Mouse (Mus musculus) erythroblast, embryonic 14.5 days (primary cell): Measurements from ENCODE around the gene Upp2.

Experiments
- GATA1 ChIP-seq: IDR thresholded peaks from 2 replicates; pipeline ENCODE4 v1.6.1; 2012; ENCODE audit warnings: low read length, inconsistent platforms, mixed read lengths
- TAL1 ChIP-seq: IDR thresholded peaks from 3 replicates; pipeline ENCODE4 v1.6.1; 2012; ENCODE audit warnings: low read length, inconsistent platforms, mixed read lengths

DNA sequence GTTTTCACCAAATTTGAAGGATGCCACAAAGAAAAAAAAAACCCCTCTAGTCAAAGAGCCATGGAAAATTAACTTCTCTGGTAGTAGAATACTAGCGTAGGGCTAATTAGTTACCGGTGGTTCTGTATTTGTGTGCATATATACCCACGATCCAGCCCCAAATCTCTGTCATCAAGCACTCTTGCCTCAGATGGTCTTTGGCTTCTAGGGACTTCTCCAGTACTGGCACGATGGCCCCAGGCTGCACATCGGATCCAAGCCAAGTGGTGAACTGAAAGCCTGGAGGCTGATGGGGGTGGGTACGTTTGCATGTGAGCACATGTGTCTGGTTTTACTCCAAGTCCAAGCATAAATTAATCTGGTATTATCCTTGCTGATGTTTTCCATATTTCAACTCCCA lies 88.1 kb downstream of the Upp2 start:
- TF ChIP-seq GATA1 (no peak), TAL1 (no peak)
